Mouse (Mus musculus) kidney, embryonic 16.5 days (tissue): ENCODE results near the gene Grb14. TPM values are rescaled to one million over a fixed set of nuclear protein-coding genes. Genes with fewer than 3 reads are reported as not detected.

Source experiments
- ATAC-seq: fragments of 200-750 bp; cut with Nextera tagmentation; 2 replicates; pipeline ENCODE4 v1.8.0; 2017; ENCODE audit warnings: moderate TSS enrichment; ENCODE audit not compliant: low FRiP score, low TSS enrichment
- H3K27ac ChIP-seq: fragments of 300-500 bp; sonication (generic); 2 replicates; pipeline ENCODE4 v1.5.1; 2014; ENCODE audit warnings: low read length
- H3K27me3 ChIP-seq: fragments of 300-500 bp; sonication (generic); 2 replicates; pipeline ENCODE4 v1.6.1; 2014; ENCODE audit warnings: low read length, control low read depth, mixed read lengths; ENCODE audit not compliant: insufficient read depth
- H3K36me3 ChIP-seq: fragments of 300-500 bp; sonication (generic); 2 replicates; pipeline ENCODE4 v1.6.1; 2014; ENCODE audit warnings: low read length, control low read depth, mixed read lengths; ENCODE audit not compliant: insufficient read depth
- H3K4me1 ChIP-seq: fragments of 300-500 bp; sonication (generic); 2 replicates; pipeline ENCODE4 v1.6.1; 2014; ENCODE audit warnings: low read length, control low read depth, mixed read lengths; ENCODE audit not compliant: insufficient read depth
- H3K4me2 ChIP-seq: fragments of 300-500 bp; sonication (generic); replicated peaks from 2 replicates; pipeline ENCODE4 v1.6.1; 2014; ENCODE audit warnings: low read depth, low read length
- H3K4me3 ChIP-seq: fragments of 300-500 bp; sonication (generic); 2 replicates; pipeline ENCODE4 v1.5.1; 2014; ENCODE audit warnings: mild to moderate bottlenecking, low read length
- H3K9ac ChIP-seq: fragments of 300-500 bp; sonication (generic); replicated peaks from 2 replicates; pipeline ENCODE4 v1.6.1; 2014; ENCODE audit warnings: low read length
- H3K9me3 ChIP-seq: fragments of 300-500 bp; sonication (generic); 2 replicates; pipeline ENCODE4 v1.6.1; 2016; ENCODE audit warnings: low read length, control low read depth
- WGBS: fragments of 180-500 bp; shearing (Covaris S2); extraction: QIAGEN DNeasy Blood & Tissue Kit; methylation state at CpG from one replicate; pipeline ENCODE4 v1.1.7; 2014; 5-methylcytosine and 5-hydroxymethylcytosine counted together
- polyA plus RNA-seq: library from polyadenylated mRNA; unstranded; fragments of >200 nt; fragmentation: Nextera tagmentation; extraction: Ambion mirVana; gene quantifications from 2 replicates; pipeline ENCODE4 v1.2.1, GENCODE M21; 2015

The Grb14 gene
- 34.4 and 35.6 TPM in 2 replicates for polyA plus RNA-seq

DNA sequence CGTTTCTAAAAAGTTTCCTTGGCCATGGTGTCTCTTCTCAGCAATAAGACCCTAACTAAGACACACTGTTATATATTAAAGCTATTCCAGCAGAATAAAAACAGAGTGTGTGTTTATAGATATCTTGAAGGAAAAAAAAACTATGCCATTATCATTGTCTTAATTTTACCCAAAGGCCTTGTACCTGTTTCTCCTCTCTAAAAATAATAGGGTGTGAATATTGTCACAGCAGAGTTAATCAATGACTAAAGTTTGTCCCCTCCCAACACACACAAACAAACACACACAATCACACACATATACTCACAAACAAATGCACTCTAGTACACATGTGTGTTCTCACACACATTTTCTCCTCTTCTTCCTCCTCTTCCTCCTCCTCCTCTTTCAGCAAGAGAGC, at the start of gene Grb14:
TSS of gene Grb14 (minus strand) at position 101 of the 400 bp plus-strand sequence.
- Histone ChIP-seq H3K4me2 (no peak within 1 kb of the TSS), H3K27ac (no peak within 1 kb of the TSS), H3K4me3 (no peak within 1 kb of the TSS), H3K27me3 (no peaks in the 10 kb centered on the region), H3K4me1 (peaks cover 11% of the 10 kb centered on the region), H3K36me3 (no peaks in the 10 kb centered on the region), H3K9ac (no peak within 1 kb of the TSS), H3K9me3 (no peaks in the 10 kb centered on the region)
- 93% methylated on average over 1 of the region's 1 CpGs for WGBS
- ATAC-seq = no peak

DNA sequence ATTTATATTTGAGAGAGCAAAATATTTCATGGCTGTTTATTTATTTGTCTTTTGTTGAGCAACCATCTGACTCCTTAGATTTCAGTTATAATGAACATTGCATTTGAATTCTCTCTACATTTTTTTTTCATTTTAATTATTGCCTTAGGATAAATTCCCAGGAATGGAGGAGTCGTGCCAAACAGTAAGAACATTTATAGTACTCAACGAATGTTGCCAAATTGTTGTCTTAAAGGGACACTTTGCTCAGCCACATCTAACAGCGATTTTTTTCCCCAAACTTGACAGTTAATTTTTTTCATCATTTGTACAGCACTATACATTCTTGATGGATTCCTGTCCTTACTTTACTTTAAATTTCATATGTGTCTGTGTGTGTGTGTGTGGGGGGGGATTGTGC, 47.4 kb upstream of the Grb14 start:
- Histone ChIP-seq H3K4me2 (no peak overlapping the region), H3K4me1 (no peaks in the 10 kb centered on the region), H3K27ac (no peak overlapping the region), H3K4me3 (no peak overlapping the region), H3K9me3 (no peaks in the 10 kb centered on the region), H3K36me3 (no peaks in the 10 kb centered on the region), H3K9ac (no peak overlapping the region), H3K27me3 (no peaks in the 10 kb centered on the region)
- 64% methylated on average over 3 of the region's 3 CpGs for WGBS
- no peak for ATAC-seq

DNA sequence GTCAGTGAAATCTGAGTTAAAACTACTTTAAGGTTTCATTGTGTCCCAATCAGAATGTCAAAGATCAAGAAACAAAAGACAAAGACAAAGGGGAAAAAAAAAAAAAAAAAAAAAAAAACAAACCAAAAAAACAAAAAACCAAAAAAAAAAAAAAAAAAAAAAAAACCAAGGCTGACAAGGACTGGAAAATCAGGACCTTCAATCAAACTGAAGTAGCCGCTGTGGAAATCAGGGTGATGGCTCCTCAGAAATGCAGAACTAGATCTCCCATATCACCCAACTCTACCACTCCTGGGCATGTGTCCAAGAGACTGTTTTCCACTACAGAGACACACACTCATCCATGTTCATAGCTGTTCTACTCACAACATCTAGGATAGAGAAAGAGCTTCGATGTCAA, 29.0 kb upstream of the Grb14 start:
- Histone ChIP-seq H3K36me3 (no peaks in the 10 kb centered on the region), H3K9ac (no peak overlapping the region), H3K27ac (no peak overlapping the region), H3K27me3 (no peaks in the 10 kb centered on the region), H3K4me1 (no peaks in the 10 kb centered on the region), H3K4me2 (no peak overlapping the region), H3K4me3 (no peak overlapping the region), H3K9me3 (no peaks in the 10 kb centered on the region)
- 88% methylated on average over 2 of the region's 2 CpGs for WGBS
- no peak for ATAC-seq

DNA sequence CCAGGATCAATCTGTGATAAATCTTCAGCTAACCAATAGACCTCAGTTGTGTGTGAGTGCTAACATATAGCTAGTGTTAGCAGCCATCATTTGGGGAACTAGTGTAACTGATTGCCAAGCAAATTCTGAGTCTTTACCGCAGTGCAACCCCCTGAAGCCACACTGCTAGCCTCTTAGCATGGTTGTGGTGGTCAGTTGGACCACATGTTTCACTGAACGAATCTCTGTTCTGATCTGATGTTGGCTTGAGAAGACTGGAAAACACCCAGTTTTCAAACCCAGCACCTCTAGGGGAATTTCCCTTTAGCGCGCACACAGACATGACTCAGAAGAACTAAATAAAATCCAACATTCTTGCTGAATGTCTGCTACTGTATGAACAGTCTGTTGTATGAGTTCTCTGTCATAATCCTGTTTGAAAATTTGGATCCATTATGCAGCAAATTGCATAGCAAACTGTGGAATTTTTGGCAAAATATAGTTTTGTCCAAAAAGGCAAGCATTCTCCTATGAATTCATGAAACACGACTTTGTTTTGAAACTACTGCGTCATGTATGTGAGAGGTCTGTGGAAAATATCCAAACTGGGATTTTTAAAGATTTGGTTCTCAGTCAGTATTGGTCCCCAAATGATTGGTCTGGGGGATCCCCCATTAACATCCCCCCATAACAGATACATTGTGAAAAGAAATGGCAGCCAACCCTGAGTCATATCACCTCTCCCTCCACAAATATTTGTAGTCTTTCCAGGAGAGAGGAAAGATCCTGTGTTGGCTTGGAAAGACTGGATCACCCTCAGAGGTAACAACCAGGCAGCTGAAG, 27.6 kb upstream of the Grb14 start:
- no peak overlapping the region for H3K9ac ChIP-seq

DNA sequence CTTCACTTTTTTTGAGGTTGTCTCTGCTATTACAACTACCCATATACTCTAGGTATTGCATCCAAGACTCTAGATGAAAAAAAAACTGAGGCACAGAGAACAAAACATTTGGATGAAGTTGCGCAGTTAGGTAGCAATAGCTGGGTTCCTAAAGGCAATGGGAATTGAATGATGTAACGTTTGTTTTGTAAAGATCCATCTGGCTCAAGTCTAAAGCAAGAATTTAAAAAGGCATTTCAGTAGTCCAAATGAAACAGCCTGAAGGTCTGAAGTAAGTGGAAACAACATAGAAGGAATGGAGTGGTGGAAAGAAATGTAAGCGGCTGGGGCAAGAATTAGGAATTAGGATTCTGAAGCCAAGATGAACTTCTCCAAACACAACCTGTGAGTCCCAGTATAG, 26.0 kb upstream of the Grb14 start:
- no peaks in the 10 kb centered on the region for H3K27me3 ChIP-seq
- H3K36me3 ChIP-seq = no peaks in the 10 kb centered on the region
- ATAC-seq = no peak
- H3K4me2 ChIP-seq = no peak overlapping the region
- no peak overlapping the region for H3K4me3 ChIP-seq
- H3K9ac ChIP-seq = no peak overlapping the region
- H3K9me3 ChIP-seq = no peaks in the 10 kb centered on the region
- H3K27ac ChIP-seq = no peak overlapping the region
- no peaks in the 10 kb centered on the region for H3K4me1 ChIP-seq
- 93% methylated on average over 3 of the region's 3 CpGs for WGBS

More for the DNA sequence above, 27.6 kb upstream of the Grb14 start:
- Histone ChIP-seq H3K4me2 (no peak overlapping the region), H3K27me3 (no peaks in the 10 kb centered on the region), H3K27ac (no peak overlapping the region), H3K4me3 (no peak overlapping the region), H3K9me3 (no peaks in the 10 kb centered on the region), H3K4me1 (no peaks in the 10 kb centered on the region), H3K36me3 (no peaks in the 10 kb centered on the region)
- WGBS = 95% methylated on average over 6 of the region's 6 CpGs
- no peak for ATAC-seq

DNA sequence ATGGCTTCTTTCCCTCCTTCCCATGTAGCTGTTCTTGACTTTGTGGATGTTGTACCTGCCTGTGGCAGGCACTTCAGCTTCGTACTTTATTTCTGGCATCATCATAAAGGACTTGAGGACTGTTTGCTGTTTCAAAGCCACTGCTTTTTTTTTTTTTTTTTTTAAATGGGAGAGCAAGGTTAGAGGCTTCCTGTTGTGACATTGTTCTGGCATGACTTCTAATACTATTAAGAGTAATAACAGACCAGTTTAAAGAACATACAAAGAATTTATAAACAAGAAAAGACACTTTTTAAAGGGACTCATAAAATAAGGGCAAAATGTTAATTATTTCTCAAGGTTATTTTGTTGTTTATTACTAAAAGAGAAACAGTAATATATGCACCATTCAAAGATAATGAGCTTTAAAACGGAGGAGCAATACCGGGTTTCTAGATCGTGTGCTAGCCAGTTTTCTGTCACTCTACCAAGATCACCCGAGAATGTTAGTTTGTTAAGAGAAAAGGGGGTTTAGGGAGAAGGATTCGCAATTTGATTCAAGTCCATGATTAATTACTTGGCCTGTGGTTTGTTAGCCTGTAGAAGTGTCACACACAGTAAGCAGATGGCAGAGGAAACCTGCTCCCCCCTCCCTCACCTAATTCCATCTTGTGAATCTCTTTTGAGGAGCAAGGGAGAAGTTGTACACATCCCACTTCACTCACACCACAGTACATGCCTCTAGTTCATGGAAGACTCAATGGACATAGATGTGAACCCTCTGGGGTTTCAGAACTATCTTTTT, 23.6 kb upstream of the Grb14 start:
- H3K4me3 ChIP-seq = no peak overlapping the region
- WGBS = 48% methylated on average over 6 of the region's 6 CpGs
- H3K27me3 ChIP-seq = no peaks in the 10 kb centered on the region
- H3K9ac ChIP-seq = no peak overlapping the region
- H3K9me3 ChIP-seq = no peaks in the 10 kb centered on the region
- no peaks in the 10 kb centered on the region for H3K4me1 ChIP-seq
- no peak overlapping the region for H3K4me2 ChIP-seq
- no peak overlapping the region for H3K27ac ChIP-seq
- ATAC-seq = no peak
- no peaks in the 10 kb centered on the region for H3K36me3 ChIP-seq

DNA sequence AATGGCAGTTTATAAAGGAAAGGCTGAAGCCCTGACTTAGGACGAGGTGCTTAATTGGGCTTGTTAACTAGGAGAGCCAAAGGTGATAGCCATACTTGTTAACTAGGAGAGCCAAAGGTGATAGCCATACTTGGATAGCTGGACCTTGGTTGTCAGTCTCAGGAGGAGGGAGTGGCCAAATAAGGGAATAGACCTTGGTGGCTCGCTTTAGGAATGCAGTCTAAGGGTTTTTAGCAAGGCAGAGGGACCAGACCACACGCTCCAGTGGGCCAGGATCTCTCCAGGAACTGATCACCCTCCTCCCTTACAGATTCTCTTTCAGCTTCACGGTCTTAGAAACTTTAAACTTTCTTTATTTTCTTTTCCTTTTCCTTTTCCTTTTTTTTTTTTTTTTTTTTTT, 13.4 kb upstream of the Grb14 start:
- Histone ChIP-seq H3K9me3 (no peaks in the 10 kb centered on the region), H3K9ac (no peak overlapping the region), H3K4me1 (peaks cover 6% of the 10 kb centered on the region; the same call in 1 of the 2 replicates), H3K4me3 (no peak overlapping the region), H3K4me2 (peak overlapping the region; percentile 3), H3K36me3 (no peaks in the 10 kb centered on the region), H3K27me3 (no peaks in the 10 kb centered on the region), H3K27ac (no peak overlapping the region)
- WGBS = 22% methylated on average over 4 of the region's 4 CpGs
- ATAC-seq = peak; percentile 84; the same call in 1 of the 2 replicates

DNA sequence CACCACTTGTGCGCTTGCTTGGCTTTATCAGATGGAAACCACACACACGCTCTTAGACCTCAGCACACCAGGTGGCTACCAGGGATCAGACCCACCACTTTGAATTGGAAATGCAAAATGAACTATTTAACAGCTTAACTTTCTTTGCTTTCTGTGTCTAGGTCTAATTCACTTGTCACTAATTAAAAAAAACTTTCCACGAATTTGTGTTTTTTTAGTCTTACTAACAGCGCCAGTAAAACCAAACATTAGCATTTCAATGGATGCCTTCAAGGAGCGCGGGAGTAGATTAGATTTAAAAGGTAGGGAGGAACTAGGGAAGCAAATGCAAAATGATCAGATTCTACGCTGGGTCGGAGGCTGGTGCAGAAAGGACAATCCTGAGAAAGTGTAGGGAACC, 12.8 kb upstream of the Grb14 start:
- 39% methylated on average over 8 of the region's 8 CpGs for WGBS
- no peak overlapping the region for H3K4me3 ChIP-seq
- peaks cover 6% of the 10 kb centered on the region; the same call in 1 of the 2 replicates for H3K4me1 ChIP-seq
- H3K9ac ChIP-seq = no peak overlapping the region
- no peak overlapping the region for H3K27ac ChIP-seq
- H3K36me3 ChIP-seq = no peaks in the 10 kb centered on the region
- H3K27me3 ChIP-seq = no peaks in the 10 kb centered on the region
- H3K9me3 ChIP-seq = no peaks in the 10 kb centered on the region
- peak overlapping the region; percentile 3; the same call in 1 of the 2 replicates for H3K4me2 ChIP-seq
- no peak for ATAC-seq

DNA sequence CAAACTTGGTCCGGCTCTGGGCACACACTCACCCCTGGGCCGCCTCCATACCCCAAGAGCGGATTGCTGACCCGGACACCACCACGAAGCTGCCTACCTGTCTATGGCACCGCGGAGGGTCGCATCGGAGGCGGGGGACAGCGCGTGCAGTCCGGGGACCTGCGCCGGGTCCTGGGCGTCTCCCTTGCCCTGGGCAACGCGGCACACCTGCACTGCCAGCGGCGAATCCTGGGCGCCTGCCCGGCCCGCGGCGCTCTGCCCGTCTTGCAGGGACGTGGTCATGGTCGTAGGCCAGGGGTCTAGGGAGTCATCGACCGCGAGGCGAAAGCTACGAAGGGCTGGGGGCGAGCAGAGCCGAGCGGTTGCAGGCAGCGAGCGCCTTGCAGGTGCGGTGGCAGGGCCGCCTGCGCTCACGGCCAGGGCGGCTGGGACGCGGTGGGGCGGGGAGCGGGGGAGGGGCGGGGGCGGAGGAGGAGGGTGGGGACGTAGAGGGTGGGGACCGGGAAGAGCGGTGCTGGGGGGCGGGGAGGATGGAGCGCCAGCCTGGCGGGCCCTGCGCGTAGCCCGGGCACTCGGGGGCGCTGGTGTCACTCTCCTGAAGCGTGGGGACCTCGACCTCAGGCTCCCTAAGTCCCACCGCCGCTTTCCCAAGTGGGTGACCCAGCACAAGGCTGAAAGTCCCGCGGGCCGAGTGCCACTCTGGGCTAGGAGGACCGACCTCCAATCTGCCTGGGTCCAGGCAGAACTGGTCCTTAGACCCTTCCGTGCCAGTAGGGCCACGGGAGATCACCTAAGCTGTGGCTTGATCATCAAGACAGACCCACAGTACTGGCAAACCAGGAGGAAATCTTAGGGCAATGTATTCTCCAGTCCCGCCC, 2.2 kb downstream of the Grb14 start:
- Histone ChIP-seq H3K4me3 (peak overlapping the region; percentile 85), H3K9me3 (no peaks in the 10 kb centered on the region), H3K36me3 (no peaks in the 10 kb centered on the region), H3K4me2 (peak overlapping the region; percentile 99), H3K27ac (peak overlapping the region; percentile 77), H3K9ac (peak overlapping the region; percentile 85), H3K27me3 (no peaks in the 10 kb centered on the region), H3K4me1 (peaks cover 11% of the 10 kb centered on the region)
- 1% methylated on average over 60 of the region's 71 CpGs for WGBS
- ATAC-seq = peak; percentile 94
